Mouse (Mus musculus): Measurements from ENCODE around the gene Col6a6.

- TF ChIP-seq CTCF (IDR thresholded peaks at IDR 0.05; ENCODE audit: extremely low read depth, insufficient read depth, insufficient read length, insufficient replicate concordance) (no peak), POLR2A (IDR thresholded peaks at IDR 0.05; ENCODE audit: low read depth, low read length) (no peak)
Observed at GRCm38 (mm10) chr9:105720430-105720829, 107.5 kb downstream of the Col6a6 start.
